Mouse (Mus musculus) forebrain, postnatal 0 days (tissue): ENCODE measurements around the gene Scn8a. TPM values are rescaled to one million over a fixed set of nuclear protein-coding genes. Genes with fewer than 3 reads are reported as not detected.

Experiments used
- ATAC-seq: fragments of 200-750 bp; cut with Nextera tagmentation; 2 replicates; pipeline ENCODE4 v1.8.0; 2017; ENCODE audit warnings: mild to moderate bottlenecking, moderate library complexity
- DNase-seq: peaks from one replicate; pipeline ENCODE4 v3.0.0-alpha.2; 2015
- H3K27ac ChIP-seq: fragments of 300-500 bp; sonication (generic); 2 replicates; pipeline ENCODE4 v1.5.1; 2014; ENCODE audit warnings: low read depth, mild to moderate bottlenecking, antibody characterized with exemption, low read length, moderate library complexity, mixed read lengths
- H3K27me3 ChIP-seq: fragments of 300-500 bp; sonication (generic); 2 replicates; pipeline ENCODE4 v1.6.1; 2014; ENCODE audit warnings: mild to moderate bottlenecking, low read length, mixed read lengths; ENCODE audit not compliant: insufficient read depth
- H3K36me3 ChIP-seq: fragments of 300-500 bp; sonication (generic); 2 replicates; pipeline ENCODE4 v1.6.1; 2014; ENCODE audit warnings: mild to moderate bottlenecking, moderate library complexity; ENCODE audit not compliant: insufficient read depth
- H3K4me1 ChIP-seq: fragments of 300-500 bp; sonication (generic); 2 replicates; pipeline ENCODE4 v1.6.1; 2014; ENCODE audit warnings: antibody characterized with exemption; ENCODE audit not compliant: insufficient read depth
- H3K4me2 ChIP-seq: fragments of 300-500 bp; sonication (generic); 2 replicates; pipeline ENCODE4 v1.6.1; 2014; ENCODE audit warnings: low read depth, mild to moderate bottlenecking, moderate library complexity
- H3K4me3 ChIP-seq: fragments of 300-500 bp; sonication (generic); 2 replicates; pipeline ENCODE4 v1.5.1; 2014; ENCODE audit warnings: low read depth, low read length, mixed read lengths
- H3K9ac ChIP-seq: fragments of 300-500 bp; sonication (generic); 2 replicates; pipeline ENCODE4 v1.6.1; 2014; ENCODE audit warnings: mild to moderate bottlenecking
- H3K9me3 ChIP-seq: fragments of 300-500 bp; sonication (generic); 2 replicates; pipeline ENCODE4 v1.6.1; 2016; ENCODE audit warnings: low read length
- CTCF ChIP-seq: sonication (generic); IDR thresholded peaks from 2 replicates; pipeline ENCODE4 v1.5.1; 2016; ENCODE audit warnings: antibody characterized with exemption, control low read depth, low read depth
- WGBS: fragments of 180-500 bp; shearing (Covaris S2); extraction: QIAGEN DNeasy Blood & Tissue Kit; methylation state at CpG from one replicate; pipeline ENCODE4 v1.1.7; 2014; 5-methylcytosine and 5-hydroxymethylcytosine counted together
- polyA plus RNA-seq: library from polyadenylated mRNA; unstranded; fragments of >200 nt; fragmentation: Nextera tagmentation; extraction: Ambion mirVana; gene quantifications from 2 replicates; pipeline ENCODE4 v1.2.1, GENCODE M21; 2015
- total RNA-seq: library from RNA; depleted of rRNA; stranded (reverse); fragments of >200 nt; gene quantifications from 2 replicates; pipeline ENCODE4 v1.2.3, GENCODE M21; 2014

Scn8a gene
- total and polyA plus RNA-seq, 2 experiments from 2014 or later = 15.5 to 26.9 TPM

DNA sequence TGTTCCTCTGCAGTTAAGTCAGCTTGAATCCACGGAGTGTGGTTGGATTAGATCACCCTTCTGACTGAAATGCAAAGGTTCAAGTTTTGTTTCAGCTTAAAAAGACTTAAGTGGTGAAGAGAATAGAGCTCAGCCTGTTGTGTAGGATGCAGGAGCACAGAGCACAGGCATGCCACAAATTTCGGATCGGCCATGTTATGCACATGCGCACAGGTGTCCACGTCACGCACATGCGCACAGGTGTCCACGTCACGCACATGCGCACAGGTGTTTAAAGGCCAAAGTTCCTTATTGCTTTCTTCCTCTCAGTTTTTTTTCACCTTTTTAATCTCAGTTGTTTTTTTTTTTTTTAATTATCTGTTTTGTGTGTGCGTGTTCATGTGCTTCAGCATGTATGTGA is 52.6 kb downstream of the Scn8a start:
- TF ChIP-seq CTCF = no peak
- Histone ChIP-seq H3K9me3 (no peaks in the 10 kb centered on the region), H3K27me3 (no peaks in the 10 kb centered on the region), H3K36me3 (no peaks in the 10 kb centered on the region), H3K27ac (no peak overlapping the region), H3K4me2 (no peak overlapping the region), H3K4me1 (peaks cover 3% of the 10 kb centered on the region; the same call in 1 of the 2 replicates), H3K9ac (no peak overlapping the region), H3K4me3 (no peak overlapping the region)
- DNase-seq (no peak), ATAC-seq (no peak)
- whole genome bisulfite sequencing = 92% methylated on average over 11 of the region's 11 CpGs

DNA sequence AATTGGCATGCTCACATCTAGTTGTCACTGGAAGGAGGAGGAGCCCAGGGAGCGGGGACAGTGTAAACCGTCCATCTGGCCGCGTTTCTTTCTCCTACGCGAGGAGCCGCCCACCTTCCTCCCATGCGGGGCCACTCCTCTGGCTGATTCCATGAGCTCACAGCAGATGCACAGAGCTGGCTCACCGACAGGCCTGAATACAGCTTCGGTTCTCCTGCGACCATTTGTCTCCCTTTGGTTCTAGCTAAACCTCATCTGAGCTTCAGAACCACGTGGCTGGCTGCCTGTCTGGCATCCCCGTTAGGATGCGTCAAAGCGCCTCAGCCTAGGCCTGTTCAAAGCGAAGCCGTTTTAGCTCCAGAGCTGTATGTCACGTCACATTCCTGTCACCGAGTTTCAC is 53.8 kb downstream of the Scn8a start:
- ATAC-seq = peak; percentile 78
- Histone ChIP-seq H3K9me3 (no peaks in the 10 kb centered on the region), H3K27ac (peak overlapping the region; percentile 71), H3K36me3 (no peaks in the 10 kb centered on the region), H3K9ac (peak overlapping the region; percentile 39), H3K27me3 (no peaks in the 10 kb centered on the region), H3K4me2 (peak overlapping the region; percentile 17; the same call in 1 of the 2 replicates), H3K4me1 (peaks cover 3% of the 10 kb centered on the region; the same call in 1 of the 2 replicates), H3K4me3 (no peak overlapping the region)
- peak; percentile 72 for DNase-seq
- 8% methylated on average over 19 of the region's 19 CpGs for WGBS
- TF ChIP-seq CTCF = no peak; the same call in 1 of the 2 replicates

DNA sequence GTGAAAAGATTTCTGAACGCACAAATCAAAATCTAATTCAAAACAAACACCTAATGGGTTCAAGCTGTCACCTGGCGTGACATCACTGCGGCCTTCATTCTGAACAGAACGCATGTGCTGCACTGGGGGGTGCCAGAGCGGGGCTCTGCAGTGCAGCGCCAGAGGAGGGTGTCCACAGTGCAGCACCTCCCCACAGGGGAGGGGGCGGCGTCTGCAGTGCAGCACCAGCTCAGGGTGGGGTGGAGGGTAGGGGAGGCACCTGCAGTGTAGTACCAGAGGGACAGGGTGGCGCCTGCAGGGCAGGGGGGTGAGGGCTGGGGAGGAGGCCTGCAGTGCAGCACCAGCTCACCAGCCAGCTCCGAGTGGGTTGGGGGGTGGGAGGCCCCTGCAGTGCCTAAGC is 55.3 kb downstream of the Scn8a start:
- no peak overlapping the region for H3K27ac ChIP-seq
- peaks cover 3% of the 10 kb centered on the region; the same call in 1 of the 2 replicates for H3K4me1 ChIP-seq
- H3K9me3 ChIP-seq = no peaks in the 10 kb centered on the region
- no peak overlapping the region for H3K4me2 ChIP-seq
- H3K4me3 ChIP-seq = no peak overlapping the region
- no peak for TF ChIP-seq CTCF
- ATAC-seq (peak; percentile 47; the same call in 1 of the 2 replicates), DNase-seq (no peak)
- no peaks in the 10 kb centered on the region for H3K27me3 ChIP-seq
- H3K36me3 ChIP-seq = no peaks in the 10 kb centered on the region
- WGBS = 67% methylated on average over 10 of the region's 10 CpGs
- H3K9ac ChIP-seq = no peak overlapping the region

DNA sequence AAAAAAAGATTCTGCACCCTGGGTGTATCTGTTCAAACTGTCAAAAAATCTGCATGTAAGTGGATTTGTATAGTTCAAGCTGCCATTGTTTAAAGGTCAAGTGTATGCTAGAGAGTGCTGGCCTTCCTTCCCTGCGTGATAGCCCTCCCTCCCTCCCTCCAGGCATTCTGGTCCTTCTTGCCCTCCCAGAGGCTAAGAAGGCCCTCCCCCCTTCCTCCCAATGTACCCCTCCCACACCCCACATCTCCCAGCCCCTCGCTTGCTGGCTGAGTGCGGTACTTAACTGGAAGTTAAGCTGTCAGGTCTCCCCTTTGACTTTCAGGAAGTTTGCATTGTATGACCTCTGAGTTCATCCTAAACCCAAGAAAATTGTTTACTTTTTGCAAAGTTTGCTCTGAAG is 60.8 kb downstream of the Scn8a start:
- H3K9me3 ChIP-seq = no peaks in the 10 kb centered on the region
- no peak for DNase-seq
- 48% methylated on average over 3 of the region's 3 CpGs for WGBS
- no peak for TF ChIP-seq CTCF
- no peak for ATAC-seq
- no peaks in the 10 kb centered on the region for H3K4me1 ChIP-seq
- H3K4me3 ChIP-seq = no peak overlapping the region
- no peak overlapping the region for H3K27ac ChIP-seq
- no peak overlapping the region for H3K4me2 ChIP-seq
- H3K27me3 ChIP-seq = no peaks in the 10 kb centered on the region
- H3K36me3 ChIP-seq = no peaks in the 10 kb centered on the region
- H3K9ac ChIP-seq = no peak overlapping the region

DNA sequence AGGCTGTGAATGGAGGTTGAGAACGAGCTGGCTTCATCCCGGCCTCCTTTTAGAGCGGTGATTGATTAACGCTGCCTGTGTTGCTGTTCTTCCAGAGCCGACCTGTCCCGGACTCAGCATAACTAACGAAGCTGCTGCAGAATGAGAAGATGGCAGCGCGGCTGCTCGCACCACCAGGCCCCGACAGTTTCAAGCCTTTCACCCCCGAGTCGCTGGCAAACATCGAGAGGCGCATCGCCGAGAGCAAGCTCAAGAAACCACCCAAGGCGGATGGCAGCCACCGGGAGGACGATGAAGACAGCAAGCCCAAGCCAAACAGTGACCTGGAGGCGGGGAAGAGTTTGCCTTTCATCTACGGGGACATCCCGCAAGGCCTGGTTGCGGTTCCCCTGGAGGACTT is 66.5 kb downstream of the Scn8a start:
- no peaks in the 10 kb centered on the region for H3K9me3 ChIP-seq
- no peak overlapping the region for H3K4me3 ChIP-seq
- H3K4me2 ChIP-seq = no peak overlapping the region
- DNase-seq (no peak), ATAC-seq (no peak)
- no peaks in the 10 kb centered on the region for H3K27me3 ChIP-seq
- TF ChIP-seq CTCF = no peak
- no peak overlapping the region for H3K27ac ChIP-seq
- no peaks in the 10 kb centered on the region for H3K4me1 ChIP-seq
- 63% methylated on average over 24 of the region's 24 CpGs for WGBS
- no peak overlapping the region for H3K9ac ChIP-seq
- H3K36me3 ChIP-seq = peaks cover 18% of the 10 kb centered on the region

DNA sequence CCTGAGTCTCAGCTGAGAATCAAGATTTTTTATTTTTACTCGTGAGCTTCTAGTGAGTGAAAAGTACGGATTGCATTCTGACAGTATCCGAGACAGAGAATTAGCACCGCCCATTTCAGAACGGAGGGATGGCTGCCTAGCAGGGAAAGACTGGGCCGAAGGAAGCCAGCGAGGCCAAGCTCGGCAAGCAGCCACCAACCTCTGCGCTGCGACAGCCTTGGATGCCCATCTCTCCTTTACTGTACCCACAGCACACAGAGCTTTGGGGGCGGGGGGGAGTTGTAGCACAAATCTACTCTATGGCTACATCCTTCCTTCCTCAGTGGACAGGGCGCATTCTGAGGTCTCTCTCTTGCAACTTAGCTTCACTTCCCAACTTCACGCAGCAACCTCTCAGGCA is 78.7 kb downstream of the Scn8a start:
- Histone ChIP-seq H3K27me3 (no peaks in the 10 kb centered on the region), H3K4me2 (no peak overlapping the region), H3K9me3 (no peaks in the 10 kb centered on the region), H3K4me3 (no peak overlapping the region), H3K36me3 (no peaks in the 10 kb centered on the region; the same call in 1 of the 2 replicates), H3K27ac (no peak overlapping the region), H3K4me1 (no peaks in the 10 kb centered on the region), H3K9ac (no peak overlapping the region)
- 85% methylated on average over 13 of the region's 13 CpGs for WGBS
- no peak for ATAC-seq
- no peak for TF ChIP-seq CTCF
- no peak for DNase-seq

DNA sequence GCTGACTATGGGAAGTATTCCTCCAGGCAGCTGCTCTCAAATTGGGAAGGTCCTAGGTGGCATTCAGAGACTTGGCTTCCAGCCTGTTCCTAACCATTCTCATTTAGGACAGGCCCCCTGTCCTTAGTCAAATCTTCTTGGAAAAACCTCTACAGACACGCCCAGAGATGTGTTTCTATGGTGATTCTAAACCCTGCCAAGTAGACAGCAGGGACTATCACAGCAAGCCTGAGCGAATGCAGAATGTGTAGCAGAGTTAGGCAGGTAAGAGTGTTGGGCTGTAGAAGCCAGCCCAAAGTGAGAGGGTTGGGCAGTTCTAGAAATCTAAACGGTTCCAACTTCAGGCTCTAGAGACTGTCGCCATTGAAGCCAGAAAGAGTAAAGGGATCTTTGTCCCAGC is 79.5 kb downstream of the Scn8a start:
- DNase-seq (peak; percentile 33), ATAC-seq (no peak)
- no peak for TF ChIP-seq CTCF
- Histone ChIP-seq H3K27ac (no peak overlapping the region), H3K9ac (no peak overlapping the region), H3K4me3 (no peak overlapping the region), H3K9me3 (no peaks in the 10 kb centered on the region), H3K36me3 (no peaks in the 10 kb centered on the region; the same call in 1 of the 2 replicates), H3K27me3 (no peaks in the 10 kb centered on the region), H3K4me2 (no peak overlapping the region), H3K4me1 (peaks cover 5% of the 10 kb centered on the region; the same call in 1 of the 2 replicates)
- 61% methylated on average over 4 of the region's 4 CpGs for WGBS
